Mouse (Mus musculus) lung, embryonic 14.5 days (tissue): ENCODE results near the gene Mlana. TPM values are rescaled to one million over a fixed set of nuclear protein-coding genes. Genes with fewer than 3 reads are reported as not detected.

Experiments used
- ATAC-seq: fragments of 200-750 bp; cut with Nextera tagmentation; 2 replicates; pipeline ENCODE4 v1.8.0; 2017; ENCODE audit warnings: mild to moderate bottlenecking, moderate TSS enrichment, moderate library complexity; ENCODE audit not compliant: insufficient read depth
- DNase-seq: peaks from one replicate; pipeline ENCODE4 v3.0.0-alpha.2; 2015
- H3K27ac ChIP-seq: fragments of 300-500 bp; sonication (generic); 2 replicates; pipeline ENCODE4 v1.5.1; 2014; ENCODE audit warnings: low read depth, mild to moderate bottlenecking, moderate library complexity
- H3K27me3 ChIP-seq: fragments of 300-500 bp; sonication (generic); 2 replicates; pipeline ENCODE4 v1.6.1; 2014; ENCODE audit warnings: low read length, control low read depth; ENCODE audit not compliant: insufficient read depth
- H3K36me3 ChIP-seq: fragments of 300-500 bp; sonication (generic); 2 replicates; pipeline ENCODE4 v1.6.1; 2014; ENCODE audit warnings: control low read depth; ENCODE audit not compliant: insufficient read depth
- H3K4me1 ChIP-seq: fragments of 300-500 bp; sonication (generic); 2 replicates; pipeline ENCODE4 v1.6.1; 2014; ENCODE audit warnings: antibody characterized with exemption, control low read depth; ENCODE audit not compliant: insufficient read depth
- H3K4me2 ChIP-seq: fragments of 300-500 bp; sonication (generic); 2 replicates; pipeline ENCODE4 v1.6.1; 2014; ENCODE audit warnings: mild to moderate bottlenecking
- H3K4me3 ChIP-seq: fragments of 300-500 bp; sonication (generic); 2 replicates; pipeline ENCODE4 v1.5.1; 2014; ENCODE audit warnings: low read depth, low read length
- H3K9ac ChIP-seq: fragments of 300-500 bp; sonication (generic); 2 replicates; pipeline ENCODE4 v1.6.1; 2014
- H3K9me3 ChIP-seq: fragments of 300-500 bp; sonication (generic); 2 replicates; pipeline ENCODE4 v1.6.1; 2016; ENCODE audit warnings: low read depth, low read length, control low read depth
- CTCF ChIP-seq: IDR thresholded peaks from 2 replicates; pipeline ENCODE4 v1.5.1; 2016; ENCODE audit warnings: antibody characterized with exemption, low read depth
- WGBS: fragments of 180-500 bp; shearing (Covaris S2); extraction: QIAGEN DNeasy Blood & Tissue Kit; methylation state at CpG from one replicate; pipeline ENCODE4 v1.1.7; 2014; 5-methylcytosine and 5-hydroxymethylcytosine counted together
- polyA plus RNA-seq: library from polyadenylated mRNA; unstranded; fragments of >200 nt; fragmentation: Nextera tagmentation; extraction: Ambion mirVana; gene quantifications from 2 replicates; pipeline ENCODE4 v1.2.1, GENCODE M21; 2014

Mlana gene
- polyA plus RNA-seq, 1 experiment from 2014 or later = not detected

GRCm38 (mm10) chr19:29657033-29657432, 40.6 kb upstream of the Mlana start:
- Histone ChIP-seq H3K9me3 (no peaks in the 10 kb centered on the region), H3K27me3 (peaks cover 15% of the 10 kb centered on the region; the same call in 1 of the 2 replicates), H3K4me2 (no peak overlapping the region), H3K27ac (no peak overlapping the region), H3K4me1 (no peaks in the 10 kb centered on the region), H3K36me3 (no peaks in the 10 kb centered on the region), H3K9ac (no peak overlapping the region), H3K4me3 (no peak overlapping the region)
- DNase-seq (no peak), ATAC-seq (no peak)
- WGBS = 38% methylated on average over 3 of the region's 3 CpGs
- no peak for TF ChIP-seq CTCF

GRCm38 (mm10) chr19:29657558-29657957, 40.1 kb upstream of the Mlana start:
- Histone ChIP-seq H3K9me3 (no peaks in the 10 kb centered on the region), H3K27me3 (peaks cover 15% of the 10 kb centered on the region; the same call in 1 of the 2 replicates), H3K36me3 (no peaks in the 10 kb centered on the region), H3K4me1 (no peaks in the 10 kb centered on the region), H3K27ac (no peak overlapping the region), H3K9ac (no peak overlapping the region), H3K4me2 (no peak overlapping the region), H3K4me3 (no peak overlapping the region)
- ATAC-seq (no peak), DNase-seq (no peak)
- no peak for TF ChIP-seq CTCF
- 75% methylated on average over 2 of the region's 2 CpGs for WGBS

DNA sequence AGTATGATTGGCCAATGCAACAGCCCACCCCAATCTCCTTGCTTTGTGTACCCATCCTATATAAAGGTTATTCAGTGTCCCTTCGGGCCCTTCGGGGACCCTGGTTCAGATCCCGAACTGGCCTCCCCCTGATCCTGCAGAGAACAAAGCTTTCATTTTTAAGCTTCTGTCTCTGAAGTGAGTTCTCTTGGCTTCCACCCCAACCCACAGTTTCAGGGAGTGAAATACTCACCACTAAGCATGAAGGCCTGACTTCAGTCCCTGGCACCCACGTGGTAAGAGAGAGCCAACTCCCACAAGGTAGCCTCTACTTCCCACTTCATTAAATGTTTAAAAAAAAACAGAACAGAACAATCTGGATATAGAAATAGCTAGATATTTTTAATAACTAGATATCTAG, 38.8 kb upstream of the Mlana start:
- no peak for ATAC-seq
- peaks cover 21% of the 10 kb centered on the region for H3K27me3 ChIP-seq

DNA sequence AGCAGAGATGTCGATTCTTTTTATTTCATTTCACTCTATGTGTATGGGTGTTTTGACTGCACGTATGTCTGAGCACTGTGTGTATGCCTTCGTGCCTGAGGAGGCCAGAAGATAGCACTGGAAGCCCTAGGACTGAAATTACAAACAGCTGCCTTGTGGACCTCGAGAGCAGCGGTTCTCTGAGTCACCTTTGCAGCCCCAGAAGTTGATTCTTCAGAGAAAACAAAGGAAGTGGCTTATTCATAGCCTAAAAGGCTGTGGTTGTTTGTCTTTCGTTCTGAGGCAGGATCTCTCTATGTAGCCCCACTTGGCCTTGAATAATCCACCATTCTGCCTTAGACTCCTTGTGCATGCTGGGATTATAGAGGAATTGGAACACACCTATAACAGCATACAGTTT, 37.9 kb upstream of the Mlana start:
- H3K4me3 ChIP-seq = no peak overlapping the region
- H3K27ac ChIP-seq = no peak overlapping the region
- 53% methylated on average over 6 of the region's 6 CpGs for WGBS
- no peak for TF ChIP-seq CTCF
- DNase-seq = no peak
- H3K27me3 ChIP-seq = peaks cover 18% of the 10 kb centered on the region
- H3K4me2 ChIP-seq = no peak overlapping the region
- no peaks in the 10 kb centered on the region for H3K36me3 ChIP-seq
- H3K9ac ChIP-seq = no peak overlapping the region
- ATAC-seq = no peak
- H3K9me3 ChIP-seq = no peaks in the 10 kb centered on the region
- no peaks in the 10 kb centered on the region for H3K4me1 ChIP-seq

More for the DNA sequence above, 38.8 kb upstream of the Mlana start:
- TF ChIP-seq CTCF = no peak
- no peak for DNase-seq
- H3K4me3 ChIP-seq = no peak overlapping the region
- H3K27ac ChIP-seq = no peak overlapping the region
- no peaks in the 10 kb centered on the region for H3K36me3 ChIP-seq
- no peak overlapping the region for H3K4me2 ChIP-seq
- 89% methylated on average over 4 of the region's 4 CpGs for WGBS
- H3K9ac ChIP-seq = no peak overlapping the region
- H3K4me1 ChIP-seq = no peaks in the 10 kb centered on the region
- no peaks in the 10 kb centered on the region for H3K9me3 ChIP-seq

DNA sequence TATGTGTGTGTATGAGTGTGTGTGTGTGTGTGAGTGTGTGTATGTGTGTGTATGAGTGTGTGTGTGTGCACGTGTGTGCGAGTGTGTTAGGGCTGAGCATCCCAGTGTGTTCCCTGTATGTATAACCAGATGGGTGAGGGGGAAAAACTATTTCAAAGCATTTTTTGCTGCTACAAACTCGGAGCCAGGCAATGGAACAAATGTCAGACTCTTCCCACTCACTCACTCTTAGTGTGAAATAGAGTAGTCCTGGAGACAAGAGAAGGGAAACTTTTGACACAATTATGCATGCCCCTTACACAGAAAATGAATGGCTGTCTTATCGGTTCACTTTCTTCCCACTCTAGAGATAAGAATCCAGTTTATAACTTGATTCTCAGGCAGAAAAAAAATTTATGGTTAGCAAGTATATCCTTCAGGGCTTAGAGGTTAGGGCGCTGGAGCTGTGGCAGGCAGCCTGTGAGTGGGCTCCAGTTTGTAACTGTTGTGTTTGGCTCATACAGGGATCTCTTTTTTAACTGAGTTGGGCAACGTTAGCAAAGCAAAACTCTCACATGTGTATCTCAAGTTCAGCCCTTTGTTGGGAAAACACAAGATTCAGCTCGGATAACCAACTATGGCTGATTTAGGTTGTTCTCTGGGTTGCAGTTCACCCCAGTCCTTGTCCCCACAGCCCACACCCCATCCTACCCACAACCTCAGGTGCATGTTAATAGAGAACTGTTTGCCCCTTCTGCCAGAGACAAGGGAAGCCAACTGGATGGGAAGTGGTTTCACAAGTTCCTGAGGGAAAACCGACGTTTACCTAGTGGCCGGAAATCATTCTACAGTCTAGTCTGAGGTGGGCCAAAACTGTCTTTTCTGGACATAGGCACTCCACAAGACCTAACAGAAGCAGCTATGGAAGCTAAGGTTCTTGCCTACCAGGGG, 36.5 kb upstream of the Mlana start:
- no peak for TF ChIP-seq CTCF
- Histone ChIP-seq H3K36me3 (no peaks in the 10 kb centered on the region), H3K27ac (no peak overlapping the region), H3K4me3 (no peak overlapping the region), H3K9me3 (no peaks in the 10 kb centered on the region), H3K4me1 (no peaks in the 10 kb centered on the region), H3K9ac (no peak overlapping the region), H3K27me3 (peaks cover 27% of the 10 kb centered on the region), H3K4me2 (no peak overlapping the region)
- no peak for DNase-seq
- 72% methylated on average over 10 of the region's 10 CpGs for WGBS
- no peak for ATAC-seq

- 71% methylated on average over 6 of the region's 6 CpGs for WGBS
These were observed 35.5 kb upstream of the Mlana start for GRCm38 (mm10) chr19:29661974-29662580.

GRCm38 (mm10) chr19:29663780-29664179, 33.8 kb upstream of the Mlana start:
- H3K4me2 ChIP-seq = no peak overlapping the region
- 59% methylated on average over 8 of the region's 8 CpGs for WGBS
- no peaks in the 10 kb centered on the region for H3K9me3 ChIP-seq
- no peaks in the 10 kb centered on the region for H3K4me1 ChIP-seq
- peaks cover 37% of the 10 kb centered on the region for H3K27me3 ChIP-seq
- no peaks in the 10 kb centered on the region for H3K36me3 ChIP-seq
- H3K9ac ChIP-seq = no peak overlapping the region
- H3K27ac ChIP-seq = no peak overlapping the region
- no peak for TF ChIP-seq CTCF
- no peak for DNase-seq
- no peak overlapping the region for H3K4me3 ChIP-seq
- no peak for ATAC-seq

More at GRCm38 (mm10) chr19:29661974-29662580, 35.5 kb upstream of the Mlana start:
- ATAC-seq = no peak
- no peak overlapping the region for H3K9ac ChIP-seq
- no peaks in the 10 kb centered on the region for H3K4me1 ChIP-seq
- TF ChIP-seq CTCF = no peak
- no peak overlapping the region for H3K4me2 ChIP-seq
- H3K27me3 ChIP-seq = peaks cover 28% of the 10 kb centered on the region
- no peaks in the 10 kb centered on the region for H3K9me3 ChIP-seq
- H3K27ac ChIP-seq = no peak overlapping the region
- no peaks in the 10 kb centered on the region for H3K36me3 ChIP-seq
- DNase-seq = no peak
- H3K4me3 ChIP-seq = no peak overlapping the region
